Mouse (Mus musculus) embryonic facial prominence, embryonic 15.5 days (tissue): ENCODE results near the gene Lrch1. TPM values are rescaled to one million over a fixed set of nuclear protein-coding genes. Genes with fewer than 3 reads are reported as not detected.

Source experiments
- ATAC-seq: fragments of 200-750 bp; cut with Nextera tagmentation; 2 replicates; pipeline ENCODE4 v1.8.0; 2017; ENCODE audit warnings: low read depth, moderate TSS enrichment; ENCODE audit not compliant: insufficient number of reproducible peaks, low FRiP score, low TSS enrichment
- H3K27ac ChIP-seq: fragments of 300-500 bp; sonication (generic); replicated peaks from 2 replicates; pipeline ENCODE4 v1.5.1; 2015; ENCODE audit warnings: mild to moderate bottlenecking, inconsistent platforms
- H3K27me3 ChIP-seq: fragments of 300-500 bp; sonication (generic); 2 replicates; pipeline ENCODE4 v1.6.1; 2015; ENCODE audit warnings: inconsistent platforms
- H3K36me3 ChIP-seq: fragments of 300-500 bp; sonication (generic); 2 replicates; pipeline ENCODE4 v1.6.1; 2015; ENCODE audit warnings: mild to moderate bottlenecking, inconsistent platforms
- H3K4me1 ChIP-seq: fragments of 300-500 bp; sonication (generic); 2 replicates; pipeline ENCODE4 v1.6.1; 2015; ENCODE audit warnings: inconsistent platforms
- H3K4me2 ChIP-seq: fragments of 300-500 bp; sonication (generic); replicated peaks from 2 replicates; pipeline ENCODE4 v1.6.1; 2015; ENCODE audit warnings: mild to moderate bottlenecking, inconsistent platforms
- H3K4me3 ChIP-seq: fragments of 300-500 bp; sonication (generic); replicated peaks from 2 replicates; pipeline ENCODE4 v1.5.1; 2015; ENCODE audit warnings: mild to moderate bottlenecking, inconsistent platforms
- H3K9ac ChIP-seq: fragments of 300-500 bp; sonication (generic); 2 replicates; pipeline ENCODE4 v1.6.1; 2015; ENCODE audit warnings: inconsistent platforms
- H3K9me3 ChIP-seq: fragments of 300-500 bp; sonication (generic); replicated peaks from 2 replicates; pipeline ENCODE4 v1.6.1; 2016; ENCODE audit warnings: inconsistent platforms
- WGBS: fragments of 180-500 bp; shearing (Covaris S2); methylation state at CpG from one replicate; pipeline ENCODE4 v1.1.7; 2015; 5-methylcytosine and 5-hydroxymethylcytosine counted together
- polyA plus RNA-seq: library from polyadenylated mRNA; unstranded; fragments of >200 nt; fragmentation: Nextera tagmentation; extraction: Ambion mirVana; gene quantifications from 2 replicates; pipeline ENCODE4 v1.2.1, GENCODE M21; 2015

The Lrch1 gene
- polyA plus RNA-seq, 1 experiment from 2014 or later: 18.8 TPM

DNA sequence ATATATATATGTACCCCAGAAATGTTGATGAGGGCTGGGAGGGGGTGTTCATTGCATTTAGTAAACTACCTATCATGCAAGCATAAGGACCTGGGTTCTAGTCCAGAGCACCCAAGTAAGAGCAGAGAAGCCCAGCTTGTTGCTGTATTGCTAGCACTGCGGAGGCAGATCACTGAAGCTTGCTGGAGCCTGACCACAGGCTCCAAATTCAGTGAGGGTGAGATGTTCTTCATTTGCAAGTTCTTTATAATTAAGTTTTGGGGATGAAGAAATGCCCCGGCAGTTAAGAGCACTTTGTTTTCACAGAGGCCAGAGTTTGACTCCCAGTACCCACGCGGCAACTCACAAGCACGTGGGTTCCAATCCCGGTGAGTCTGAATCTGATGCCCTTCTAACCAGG lies 12.6 kb downstream of the Lrch1 start:
- Histone ChIP-seq H3K9ac (no peak overlapping the region), H3K9me3 (no peaks in the 10 kb centered on the region), H3K27me3 (no peaks in the 10 kb centered on the region), H3K4me2 (no peak overlapping the region), H3K4me3 (no peak overlapping the region), H3K36me3 (no peaks in the 10 kb centered on the region), H3K4me1 (peaks cover 18% of the 10 kb centered on the region; the same call in 1 of the 2 replicates), H3K27ac (no peak overlapping the region)
- 85% methylated on average over 6 of the region's 6 CpGs for WGBS
- ATAC-seq: no peak

DNA sequence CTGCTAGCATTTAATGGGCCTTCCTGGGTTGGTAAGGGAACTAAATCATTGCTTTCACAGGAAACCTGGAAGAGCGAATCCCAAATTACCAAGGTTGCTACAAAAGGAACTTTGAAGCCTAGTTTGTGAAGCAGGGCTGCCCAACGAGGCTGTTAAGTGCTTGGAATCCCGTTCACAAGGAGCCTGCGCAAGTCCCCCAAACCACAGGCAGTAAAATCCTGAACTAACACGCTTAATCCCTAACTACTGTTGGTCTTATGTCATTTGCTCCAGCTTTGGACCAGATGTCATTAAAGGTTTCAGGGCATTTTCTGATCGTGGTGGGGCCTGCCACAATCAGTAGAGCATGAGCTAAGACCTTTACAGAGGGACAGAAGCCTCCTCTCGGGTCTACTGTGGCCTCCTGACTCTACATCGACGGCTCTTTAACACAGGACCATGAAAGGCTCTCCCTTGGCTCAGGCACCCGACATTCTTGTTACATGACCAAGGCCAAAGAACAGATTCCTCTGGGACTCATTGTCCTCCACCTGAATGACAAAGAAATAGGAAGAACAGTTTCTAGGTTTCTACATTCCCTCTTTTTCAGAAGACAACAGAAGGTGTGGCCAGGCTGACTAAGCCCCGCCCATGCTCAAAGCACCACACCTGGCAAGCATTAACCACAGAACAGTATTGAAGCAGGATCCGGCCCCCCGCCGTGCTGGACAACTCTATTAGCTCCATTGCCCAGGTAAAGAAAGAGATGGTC lies 13.5 kb downstream of the Lrch1 start:
- no peaks in the 10 kb centered on the region for H3K9me3 ChIP-seq
- no peaks in the 10 kb centered on the region for H3K36me3 ChIP-seq
- 0 out of 2 replicates have a peak overlapping the region, but pooled peaks have one; percentile 2 for H3K27ac ChIP-seq
- H3K4me2 ChIP-seq: no peak overlapping the region
- H3K9ac ChIP-seq: no peak overlapping the region
- 48% methylated on average over 14 of the region's 14 CpGs for WGBS
- no peak overlapping the region for H3K4me3 ChIP-seq
- no peak for ATAC-seq
- no peaks in the 10 kb centered on the region for H3K27me3 ChIP-seq
- H3K4me1 ChIP-seq: peaks cover 25% of the 10 kb centered on the region

DNA sequence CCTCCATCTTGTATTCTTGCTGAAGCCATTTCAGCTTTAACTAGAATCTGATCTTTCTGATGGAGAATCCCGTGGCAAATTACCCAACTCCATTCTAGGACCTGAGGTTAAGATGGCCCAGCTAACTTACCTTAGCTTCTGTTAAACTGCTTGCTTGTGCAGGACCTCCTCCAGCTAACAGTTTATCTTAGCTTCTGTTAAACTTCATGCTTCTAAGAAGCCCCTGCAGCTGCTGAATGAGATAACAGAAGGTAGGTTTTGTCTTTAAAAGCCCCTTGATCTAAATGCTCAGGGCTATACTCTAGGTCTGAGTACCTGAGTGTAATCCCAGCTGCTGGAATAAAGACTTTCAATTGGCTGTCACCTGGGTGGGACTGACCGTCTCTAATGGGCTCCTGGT lies 17.9 kb downstream of the Lrch1 start:
- no peak for ATAC-seq
- peaks cover 37% of the 10 kb centered on the region for H3K4me1 ChIP-seq
- no peaks in the 10 kb centered on the region for H3K9me3 ChIP-seq
- H3K9ac ChIP-seq: no peak overlapping the region
- WGBS: 64% methylated on average over 2 of the region's 2 CpGs
- no peak overlapping the region for H3K4me2 ChIP-seq
- H3K27me3 ChIP-seq: no peaks in the 10 kb centered on the region
- no peak overlapping the region for H3K4me3 ChIP-seq
- no peaks in the 10 kb centered on the region for H3K36me3 ChIP-seq
- H3K27ac ChIP-seq: no peak overlapping the region

DNA sequence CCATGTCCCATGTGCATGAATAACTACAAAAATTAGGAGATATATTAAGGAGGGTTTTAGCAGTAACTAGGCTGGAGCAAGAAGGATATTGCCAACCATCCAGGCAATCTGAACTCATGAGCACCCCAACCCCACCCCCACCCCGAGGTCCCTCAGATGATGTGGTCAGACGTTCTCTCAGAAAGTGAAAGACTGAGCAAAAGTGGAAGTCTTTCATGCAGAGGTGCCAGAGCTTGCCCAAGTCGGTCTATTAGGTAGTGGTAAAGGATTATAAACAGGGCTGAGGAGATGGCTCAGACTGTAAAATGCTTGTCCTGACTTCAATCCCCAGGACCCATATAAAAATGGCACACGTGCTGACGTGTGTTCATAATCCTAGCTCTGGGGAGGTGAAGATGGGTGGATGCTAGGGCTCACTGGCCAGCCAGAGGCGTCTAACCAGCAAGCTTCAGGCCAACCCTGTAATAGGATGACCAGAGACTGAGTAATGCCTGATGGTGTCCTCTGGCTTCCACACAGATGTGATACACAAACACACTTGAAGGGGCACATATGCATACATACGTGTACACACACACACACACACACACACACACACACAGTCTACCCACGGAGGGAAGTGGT lies 18.8 kb downstream of the Lrch1 start:
- Histone ChIP-seq H3K9me3 (no peaks in the 10 kb centered on the region), H3K9ac (no peak overlapping the region), H3K36me3 (no peaks in the 10 kb centered on the region), H3K27me3 (no peaks in the 10 kb centered on the region), H3K4me3 (no peak overlapping the region), H3K27ac (no peak overlapping the region), H3K4me1 (peaks cover 30% of the 10 kb centered on the region), H3K4me2 (no peak overlapping the region)
- 87% methylated on average over 8 of the region's 8 CpGs for WGBS
- ATAC-seq: no peak

DNA sequence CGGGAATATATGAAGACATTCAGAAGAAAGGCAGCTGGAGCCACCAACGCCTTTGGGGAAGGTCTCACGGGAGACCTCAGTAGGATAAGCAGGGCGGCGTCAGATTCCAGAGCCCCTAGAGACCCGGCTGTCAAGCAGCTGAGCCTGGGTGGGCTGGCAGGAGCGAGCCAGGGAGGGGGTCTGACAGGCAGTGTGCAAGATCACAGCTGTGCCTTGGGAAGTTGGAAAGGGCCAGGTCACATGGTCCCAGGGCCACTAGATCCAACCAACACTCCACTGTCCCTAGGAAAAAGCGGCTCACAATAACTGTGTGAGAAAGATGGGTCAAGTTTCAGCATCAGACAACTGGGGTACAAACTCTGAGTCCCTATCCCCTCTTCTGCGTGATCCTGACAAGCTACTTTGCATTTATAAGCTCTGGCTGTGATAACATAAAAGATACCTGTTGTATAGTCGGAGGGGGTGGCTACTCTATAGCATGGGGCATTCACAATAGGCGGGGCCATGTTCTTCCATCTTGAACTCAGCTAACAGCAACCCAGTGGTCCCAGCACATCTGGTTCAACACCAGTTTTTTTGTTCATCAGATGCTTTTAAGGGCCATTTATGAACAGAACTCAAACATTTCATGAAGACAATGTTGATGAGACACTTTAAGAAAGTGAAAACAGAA lies 20.6 kb downstream of the Lrch1 start:
- H3K27ac ChIP-seq: no peak overlapping the region
- H3K4me3 ChIP-seq: no peak overlapping the region
- no peaks in the 10 kb centered on the region for H3K9me3 ChIP-seq
- H3K4me1 ChIP-seq: peaks cover 27% of the 10 kb centered on the region
- H3K9ac ChIP-seq: no peak overlapping the region
- no peak overlapping the region for H3K4me2 ChIP-seq
- no peaks in the 10 kb centered on the region for H3K27me3 ChIP-seq
- WGBS: 38% methylated on average over 11 of the region's 11 CpGs
- H3K36me3 ChIP-seq: no peaks in the 10 kb centered on the region
- peak; percentile 80 for ATAC-seq

DNA sequence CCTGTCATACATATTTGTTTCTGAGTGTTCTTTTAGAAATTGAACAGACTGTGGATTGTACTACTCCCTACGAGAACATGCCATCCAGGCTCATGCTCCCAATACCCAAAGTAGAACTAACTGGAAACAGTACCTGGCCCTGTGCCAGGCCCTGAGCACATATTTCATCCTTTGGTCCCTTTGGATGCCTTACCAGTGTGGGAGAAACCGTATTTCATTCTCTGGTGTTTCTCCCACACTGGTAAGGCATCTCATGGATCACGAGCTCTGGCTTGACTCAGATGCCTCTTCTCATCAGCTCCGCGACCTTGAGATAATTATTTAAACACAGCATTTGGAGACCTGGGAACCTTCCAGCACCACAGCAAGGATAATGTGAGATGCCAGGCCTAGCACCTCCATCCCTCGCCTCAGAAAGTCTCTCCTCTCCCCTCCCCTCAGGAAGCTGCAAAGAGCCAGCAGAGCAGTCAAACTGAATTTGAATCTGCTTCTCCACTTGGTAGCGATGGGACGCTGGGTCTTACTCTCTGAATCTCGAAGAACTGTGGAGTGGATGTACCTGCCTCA lies 21.6 kb downstream of the Lrch1 start:
- Histone ChIP-seq H3K27me3 (no peaks in the 10 kb centered on the region), H3K27ac (no peak overlapping the region), H3K9ac (no peak overlapping the region), H3K4me2 (no peak overlapping the region), H3K36me3 (no peaks in the 10 kb centered on the region), H3K4me3 (no peak overlapping the region), H3K9me3 (no peaks in the 10 kb centered on the region), H3K4me1 (peaks cover 29% of the 10 kb centered on the region)
- ATAC-seq: no peak
- WGBS: 49% methylated on average over 9 of the region's 9 CpGs

DNA sequence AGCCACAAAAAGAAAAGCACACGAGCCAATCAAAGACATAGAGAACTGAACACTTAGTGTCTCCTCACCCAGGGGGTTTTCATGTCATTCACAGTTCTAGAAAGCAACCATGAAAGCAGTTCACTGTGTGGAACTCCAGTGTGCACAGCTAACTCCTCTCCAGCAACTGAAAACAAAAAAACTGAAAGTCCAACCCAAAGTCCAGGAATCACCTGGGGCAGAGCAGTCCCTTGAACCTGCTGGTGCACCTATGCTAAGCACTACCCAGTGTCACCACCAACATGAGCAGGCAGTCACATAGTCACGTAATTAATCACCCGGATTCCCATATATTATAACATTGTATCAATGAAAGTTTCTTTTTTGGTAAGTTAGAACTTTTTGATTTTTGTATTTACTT lies 23.2 kb downstream of the Lrch1 start:
- Histone ChIP-seq H3K4me2 (no peak overlapping the region), H3K27me3 (no peaks in the 10 kb centered on the region)
- no peak for ATAC-seq

DNA sequence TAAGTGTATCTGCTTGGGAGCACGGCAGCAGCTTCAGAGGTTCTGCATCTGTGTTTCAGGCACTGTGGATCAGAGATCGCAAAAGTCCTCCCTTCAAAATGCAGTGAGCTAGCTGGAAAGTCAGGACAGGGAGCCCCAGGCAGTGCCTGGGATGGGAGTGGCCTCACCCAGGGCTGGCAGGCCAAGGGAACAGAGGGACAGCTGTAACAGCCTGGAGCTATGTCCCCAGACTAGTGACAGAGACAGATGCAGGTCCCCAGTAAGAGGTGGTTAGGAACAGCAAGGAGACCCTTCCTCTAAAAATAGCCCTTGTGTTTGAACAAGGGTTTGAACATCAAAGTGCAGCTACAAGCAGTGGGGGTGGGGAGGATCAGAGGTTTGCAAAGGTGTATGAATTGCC lies 23.6 kb downstream of the Lrch1 start:
- Histone ChIP-seq H3K4me2 (no peak overlapping the region), H3K27ac (0 out of 2 replicates have a peak overlapping the region, but pooled peaks have one; percentile 7), H3K9ac (no peak overlapping the region), H3K4me3 (no peak overlapping the region), H3K27me3 (no peaks in the 10 kb centered on the region), H3K9me3 (no peaks in the 10 kb centered on the region), H3K36me3 (no peaks in the 10 kb centered on the region), H3K4me1 (peaks cover 20% of the 10 kb centered on the region)
- 55% methylated on average over 2 of the region's 2 CpGs for WGBS
- no peak for ATAC-seq

More for the DNA sequence above, 23.2 kb downstream of the Lrch1 start:
- H3K9ac ChIP-seq: no peak overlapping the region
- H3K4me3 ChIP-seq: no peak overlapping the region
- no peaks in the 10 kb centered on the region for H3K36me3 ChIP-seq
- no peak overlapping the region for H3K27ac ChIP-seq
- 74% methylated on average over 3 of the region's 3 CpGs for WGBS
- H3K9me3 ChIP-seq: no peaks in the 10 kb centered on the region
- H3K4me1 ChIP-seq: peaks cover 25% of the 10 kb centered on the region

DNA sequence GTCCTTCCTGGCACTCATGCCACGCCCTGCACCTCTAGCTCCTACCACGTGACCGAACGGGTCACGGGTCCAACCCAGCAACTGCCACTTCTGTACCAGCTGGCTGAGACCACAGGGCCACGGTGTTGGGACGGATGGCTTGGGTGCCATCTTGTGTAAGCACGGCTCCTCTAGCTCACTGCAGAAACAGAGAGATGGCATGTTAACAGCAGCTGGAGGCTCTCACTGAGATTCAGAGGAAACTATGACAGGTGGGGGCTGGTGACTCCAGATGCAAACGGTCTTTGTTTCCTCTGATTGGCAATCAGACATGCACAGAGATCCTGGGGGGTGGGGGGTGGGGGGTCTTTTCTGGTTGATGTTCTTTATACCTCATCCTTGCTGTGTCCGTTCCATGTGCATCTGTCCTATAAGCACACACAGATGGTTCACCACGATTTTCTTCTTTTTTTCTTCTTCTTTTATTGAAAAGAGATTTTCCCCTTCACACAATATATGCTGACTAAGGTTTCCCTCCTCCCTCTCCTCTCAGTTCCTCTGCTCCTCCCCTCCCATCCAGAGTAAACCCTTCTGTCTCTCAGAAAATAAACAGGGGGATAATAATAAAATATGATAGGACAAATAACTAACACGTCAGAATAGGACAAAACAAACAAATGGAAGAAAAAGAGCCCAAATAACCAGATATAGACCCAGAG lies 25.5 kb downstream of the Lrch1 start:
- WGBS: 56% methylated on average over 12 of the region's 12 CpGs
- peak; percentile 20; the same call in 1 of the 2 replicates for ATAC-seq
- Histone ChIP-seq H3K27ac (peak overlapping the region; percentile 11; the same call in 1 of the 2 replicates), H3K4me3 (no peak overlapping the region), H3K4me1 (peaks cover 19% of the 10 kb centered on the region), H3K9me3 (no peaks in the 10 kb centered on the region), H3K27me3 (no peaks in the 10 kb centered on the region), H3K36me3 (no peaks in the 10 kb centered on the region), H3K4me2 (no peak overlapping the region), H3K9ac (no peak overlapping the region)

DNA sequence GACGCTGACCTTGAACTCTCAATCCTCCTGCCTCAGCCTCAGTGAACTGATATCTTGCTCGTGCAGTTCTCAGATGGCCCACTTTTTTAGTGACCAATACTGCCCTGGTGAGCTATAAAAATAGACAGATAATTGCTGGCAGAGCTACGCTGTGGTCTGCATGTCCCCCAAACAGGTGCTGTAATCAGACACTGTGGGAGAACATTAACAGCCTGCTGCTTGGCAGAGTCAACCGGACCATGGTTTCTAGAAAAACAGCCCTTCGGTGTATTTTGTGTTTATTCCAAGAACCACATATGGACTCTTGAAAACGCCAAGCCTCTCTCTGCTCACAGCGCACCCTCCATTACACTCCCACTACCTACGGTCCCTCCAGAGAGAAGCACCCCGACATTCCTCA lies 26.2 kb downstream of the Lrch1 start:
- Histone ChIP-seq H3K27me3 (no peaks in the 10 kb centered on the region), H3K4me1 (peaks cover 13% of the 10 kb centered on the region), H3K36me3 (no peaks in the 10 kb centered on the region), H3K9me3 (no peaks in the 10 kb centered on the region), H3K4me2 (no peak overlapping the region), H3K4me3 (no peak overlapping the region), H3K27ac (0 out of 2 replicates have a peak overlapping the region, but pooled peaks have one; percentile 11), H3K9ac (no peak overlapping the region)
- ATAC-seq: 0 out of 2 replicates have a peak, but pooled peaks have one; percentile 16
- 80% methylated on average over 9 of the region's 9 CpGs for WGBS

DNA sequence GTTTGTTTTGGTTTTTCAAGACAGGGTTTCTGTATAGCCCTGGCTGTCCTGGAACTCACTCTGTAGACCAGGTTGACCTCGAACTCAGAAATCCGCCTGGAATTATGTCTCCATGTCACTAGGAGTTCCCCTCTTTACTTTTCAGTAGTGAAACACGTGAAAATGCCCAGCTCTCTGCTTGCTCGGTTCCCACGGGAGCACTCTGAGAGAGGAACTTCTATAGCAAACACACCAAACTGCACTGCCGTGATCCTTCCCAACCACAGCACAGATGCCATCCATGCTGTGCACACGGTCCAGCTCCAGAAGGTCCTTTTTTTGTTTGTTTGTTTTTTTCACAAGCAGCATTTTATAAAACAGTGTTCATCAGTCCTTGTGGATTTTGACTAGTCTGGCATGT lies 28.5 kb downstream of the Lrch1 start:
- Histone ChIP-seq H3K4me3 (no peak overlapping the region), H3K27me3 (no peaks in the 10 kb centered on the region), H3K9me3 (no peaks in the 10 kb centered on the region), H3K36me3 (no peaks in the 10 kb centered on the region), H3K4me2 (no peak overlapping the region), H3K9ac (no peak overlapping the region), H3K4me1 (peaks cover 25% of the 10 kb centered on the region), H3K27ac (no peak overlapping the region)
- WGBS: 64% methylated on average over 7 of the region's 7 CpGs
- ATAC-seq: no peak
